Mouse (Mus musculus) cerebellum, adult 9-11 months (tissue): ENCODE measurements around the gene Spred3.
"Not testable (repeated sequence)": the region's sequence is repeated elsewhere in the genome, so short reads cannot be mapped to it uniquely, and the experiment has no call there.

Experiments
- DNase-seq: peaks from one replicate; pipeline ENCODE4 v3.0.0; 2022

Spred3 gene

GRCm38 (mm10) chr7:29170066-29170754, at the start of gene Spred3, which contains the start of gene Ggn:
Gene Spred3, minus strand, starts transcription at chr7:29170411.
Gene Ggn, plus strand, starts transcription at chr7:29170210.
- peak; percentile 81 for DNase-seq

DNA sequence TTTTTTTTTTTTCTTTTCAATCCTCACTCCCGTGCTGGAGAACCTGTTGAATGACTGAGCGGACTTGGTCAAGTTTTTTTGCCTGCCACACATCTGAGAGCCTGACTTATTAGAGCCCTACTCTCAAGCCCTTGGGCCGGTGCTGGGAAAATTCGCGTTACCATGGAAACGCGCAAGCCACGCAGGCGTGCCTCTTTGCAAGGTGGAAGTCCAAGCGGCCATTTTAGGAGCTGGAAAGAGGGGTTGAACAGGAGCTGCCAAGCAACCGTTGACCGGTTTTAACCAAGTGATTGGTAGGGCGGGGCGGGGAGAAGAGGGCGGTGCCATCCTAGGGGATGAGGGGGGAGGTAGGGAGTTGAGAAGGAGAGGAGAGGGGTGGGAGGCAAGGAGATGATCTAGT, 44.6 kb upstream of the Spred3 start:
- no peak for DNase-seq

DNA sequence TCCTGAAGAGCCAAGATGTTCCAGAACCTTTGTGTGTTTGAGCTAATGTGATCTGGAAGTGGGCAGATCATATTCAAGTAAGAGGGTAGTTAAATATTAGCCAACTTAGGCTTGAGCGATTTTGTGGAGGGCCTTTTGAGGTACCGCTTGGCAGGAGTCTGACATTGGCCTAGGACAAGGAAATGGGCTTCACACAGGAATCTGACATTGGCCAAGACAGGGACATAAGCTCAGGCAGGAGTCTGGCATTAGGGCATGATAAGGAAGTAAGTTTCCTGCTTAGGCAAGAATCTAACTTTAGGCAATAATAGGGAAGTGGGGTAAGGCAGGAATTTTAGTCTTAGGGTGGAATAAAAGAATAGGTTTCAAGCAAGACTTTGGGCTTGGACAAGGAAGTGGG, 44.0 kb upstream of the Spred3 start:
- DNase-seq: no peak

GRCm38 (mm10) chr7:29213675-29214082, 43.5 kb upstream of the Spred3 start, which contains the start of gene Catsperg1:
Gene Catsperg1, minus strand, starts transcription at chr7:29214035.
- peak; percentile 53 for DNase-seq

DNA sequence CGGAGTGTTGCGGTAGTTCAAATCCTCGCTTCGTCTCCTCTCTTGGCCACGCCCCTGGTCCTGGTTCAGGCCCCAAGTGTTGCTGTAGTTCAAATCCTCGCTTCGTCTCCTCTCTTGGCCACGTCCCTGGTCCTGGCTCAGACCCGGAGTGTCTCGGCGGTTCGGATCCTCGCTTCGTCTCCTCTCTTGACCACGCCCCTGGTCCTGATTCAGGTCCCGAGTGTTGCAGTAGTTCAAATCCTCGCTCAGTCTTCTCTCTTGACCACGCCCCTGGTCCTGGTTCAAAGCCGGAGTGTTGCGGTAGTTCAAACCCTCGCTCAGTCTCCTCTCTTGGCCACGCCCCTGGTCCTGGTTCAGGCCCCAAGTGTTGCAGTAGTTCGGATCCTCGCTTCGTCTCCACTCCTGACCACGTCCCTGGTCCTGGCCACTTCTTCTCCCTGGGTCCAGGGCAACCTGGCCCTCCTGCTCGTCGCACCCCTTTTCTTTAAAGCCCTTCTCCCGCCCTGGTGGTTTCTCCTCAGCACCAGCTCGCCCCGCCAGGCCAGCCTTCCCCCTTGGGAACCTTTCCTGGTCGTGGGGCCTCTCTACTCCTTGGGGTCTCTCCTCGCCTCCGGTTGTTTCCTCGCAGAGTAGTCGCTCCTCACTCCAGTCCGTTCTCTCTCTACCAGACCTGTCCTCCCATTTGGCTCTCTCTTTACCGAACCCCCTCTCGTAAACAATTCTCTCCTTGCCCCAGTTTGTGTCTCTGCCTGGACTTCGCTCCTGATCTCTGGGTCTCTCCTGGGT, 42.8 kb upstream of the Spred3 start:
- not testable (repeated sequence) for DNase-seq

DNA sequence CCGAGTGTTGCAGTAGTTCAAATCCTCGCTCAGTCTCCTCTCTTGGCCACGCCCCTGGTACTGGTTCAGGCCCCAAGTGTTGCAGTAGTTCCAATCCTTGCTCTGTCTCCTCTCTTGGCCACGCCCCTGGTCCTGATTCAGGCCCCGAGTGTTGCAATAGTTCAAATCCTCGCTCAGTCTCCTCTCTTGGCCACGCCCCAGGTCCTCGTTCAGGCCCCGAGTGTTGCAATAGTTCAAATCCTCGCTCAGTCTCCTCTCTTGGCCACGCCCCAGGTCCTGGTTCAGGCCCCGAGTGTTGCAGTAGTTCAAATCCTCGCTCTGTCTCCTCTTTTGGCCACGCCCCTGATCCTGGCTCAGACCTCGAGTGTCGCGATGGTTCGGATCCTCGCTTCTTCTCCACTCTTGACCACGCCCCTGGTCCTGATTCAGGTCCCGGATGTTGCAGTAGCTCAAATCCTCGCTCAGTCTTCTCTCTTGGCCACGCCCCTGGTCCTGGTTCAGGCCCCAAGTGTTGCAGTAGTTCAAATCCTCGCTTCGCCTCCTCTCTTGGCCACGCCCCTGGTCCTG, 42.1 kb upstream of the Spred3 start:
- DNase-seq: peak; percentile 29

GRCm38 (mm10) chr7:29211415-29212198, 41.4 kb upstream of the Spred3 start:
- peak; percentile 67 for DNase-seq

- not testable (repeated sequence) for DNase-seq
Observed at GRCm38 (mm10) chr7:29211013-29211412, 40.8 kb upstream of the Spred3 start.

GRCm38 (mm10) chr7:29202577-29202976, 32.4 kb upstream of the Spred3 start:
- no peak for DNase-seq

GRCm38 (mm10) chr7:29194230-29194629, 24.0 kb upstream of the Spred3 start:
- DNase-seq: not testable (repeated sequence)

DNA sequence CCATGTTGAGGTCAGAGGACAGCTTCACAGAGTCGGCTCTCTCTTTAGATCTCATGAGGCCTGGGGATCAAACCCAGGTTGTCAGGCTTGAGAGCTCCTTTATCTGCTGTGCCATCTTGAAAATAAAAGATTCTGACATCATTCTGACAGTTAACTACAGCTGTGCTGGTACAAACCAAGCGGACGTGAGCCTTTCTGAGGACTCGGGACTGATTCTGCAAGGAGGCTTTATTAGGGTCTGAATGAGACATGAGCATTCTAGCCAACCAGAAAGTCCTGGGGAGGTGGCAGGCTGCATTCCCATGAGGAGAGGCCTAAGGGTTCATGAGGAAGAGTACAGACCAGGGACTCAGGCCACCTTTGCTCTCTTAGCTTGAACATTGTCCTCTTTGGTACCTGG, 11.1 kb upstream of the Spred3 start:
- DNase-seq: peak; percentile 41

GRCm38 (mm10) chr7:29180854-29181236, 10.6 kb upstream of the Spred3 start:
- no peak for DNase-seq

- peak; percentile 99 for DNase-seq
Observed at GRCm38 (mm10) chr7:29180077-29180853, 10.1 kb upstream of the Spred3 start, which contains the start of gene Psmd8. Gene Psmd8, minus strand, starts transcription at chr7:29180701.

DNA sequence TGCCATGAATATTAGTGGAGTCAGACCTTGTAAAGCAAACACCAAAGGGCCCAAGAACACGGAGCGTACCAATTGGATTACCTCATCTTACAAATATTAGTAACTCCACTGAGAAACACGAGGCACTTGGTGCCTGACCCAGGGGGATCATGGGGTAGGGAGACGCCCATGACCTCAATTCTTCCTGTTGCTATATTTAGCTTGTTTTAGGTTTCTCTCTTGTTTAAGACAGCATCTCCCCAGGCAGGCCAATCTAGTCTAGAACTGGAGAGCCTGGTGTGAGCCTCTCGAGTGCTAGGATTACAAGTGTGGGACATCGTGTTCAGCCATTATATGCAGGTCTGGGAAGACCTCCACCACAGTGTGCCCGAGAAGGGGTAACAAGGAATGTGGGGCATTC, 9.1 kb upstream of the Spred3 start:
- peak; percentile 32 for DNase-seq

DNA sequence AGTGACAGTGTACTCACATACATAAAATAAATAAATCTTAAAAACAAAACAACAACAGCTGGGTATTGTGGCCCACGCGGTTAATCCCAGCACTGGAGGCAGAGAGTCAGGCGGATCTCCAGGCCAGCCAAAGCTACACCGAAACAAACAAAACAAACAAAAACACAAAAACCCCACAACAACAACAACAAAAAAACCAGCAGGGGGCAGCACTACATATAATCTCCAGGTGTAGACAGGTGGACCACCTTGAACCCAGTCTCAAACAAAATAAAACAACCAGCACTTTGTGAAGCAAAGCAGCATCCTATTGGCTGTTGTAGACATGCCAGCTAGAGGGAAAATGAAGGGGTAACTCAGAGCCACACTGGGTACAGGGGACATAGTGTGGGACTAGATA, 7.9 kb upstream of the Spred3 start:
- DNase-seq: peak; percentile 41

DNA sequence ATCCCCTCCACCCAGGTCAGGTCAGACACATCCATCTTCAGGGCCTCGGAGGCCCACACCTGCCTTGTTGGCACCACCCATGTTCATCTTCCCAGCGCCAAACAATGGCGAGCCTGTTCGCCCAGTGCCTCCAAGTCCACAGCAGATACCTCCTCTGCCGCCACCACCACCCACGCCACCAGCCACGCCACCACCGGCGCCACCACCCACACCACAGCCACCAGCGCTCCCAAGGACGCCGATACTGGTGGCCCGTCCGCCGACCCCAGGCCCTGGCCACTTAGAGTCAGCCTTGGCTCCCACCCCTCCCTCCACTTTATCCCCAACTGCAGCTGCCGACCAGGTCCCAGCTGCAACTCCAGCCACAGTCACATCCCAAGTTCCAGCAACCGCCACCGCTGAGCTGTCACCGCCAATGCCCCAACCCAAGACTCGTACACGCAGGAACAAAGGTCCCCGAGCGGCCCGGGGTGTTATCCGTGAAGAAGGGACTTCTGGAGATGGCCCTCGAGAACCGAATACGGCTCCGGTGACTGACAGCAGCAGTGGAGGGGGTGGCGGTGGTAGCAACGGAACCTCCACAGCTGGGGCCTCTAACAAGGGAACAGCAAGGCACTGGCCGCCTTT, 2.3 kb upstream of the Spred3 start:
- DNase-seq: peak; percentile 26

GRCm38 (mm10) chr7:29171562-29172097, 1.4 kb upstream of the Spred3 start:
- DNase-seq: no peak

GRCm38 (mm10) chr7:29170755-29171561, 747 bp upstream of the Spred3 start:
- peak; percentile 53 for DNase-seq

DNA sequence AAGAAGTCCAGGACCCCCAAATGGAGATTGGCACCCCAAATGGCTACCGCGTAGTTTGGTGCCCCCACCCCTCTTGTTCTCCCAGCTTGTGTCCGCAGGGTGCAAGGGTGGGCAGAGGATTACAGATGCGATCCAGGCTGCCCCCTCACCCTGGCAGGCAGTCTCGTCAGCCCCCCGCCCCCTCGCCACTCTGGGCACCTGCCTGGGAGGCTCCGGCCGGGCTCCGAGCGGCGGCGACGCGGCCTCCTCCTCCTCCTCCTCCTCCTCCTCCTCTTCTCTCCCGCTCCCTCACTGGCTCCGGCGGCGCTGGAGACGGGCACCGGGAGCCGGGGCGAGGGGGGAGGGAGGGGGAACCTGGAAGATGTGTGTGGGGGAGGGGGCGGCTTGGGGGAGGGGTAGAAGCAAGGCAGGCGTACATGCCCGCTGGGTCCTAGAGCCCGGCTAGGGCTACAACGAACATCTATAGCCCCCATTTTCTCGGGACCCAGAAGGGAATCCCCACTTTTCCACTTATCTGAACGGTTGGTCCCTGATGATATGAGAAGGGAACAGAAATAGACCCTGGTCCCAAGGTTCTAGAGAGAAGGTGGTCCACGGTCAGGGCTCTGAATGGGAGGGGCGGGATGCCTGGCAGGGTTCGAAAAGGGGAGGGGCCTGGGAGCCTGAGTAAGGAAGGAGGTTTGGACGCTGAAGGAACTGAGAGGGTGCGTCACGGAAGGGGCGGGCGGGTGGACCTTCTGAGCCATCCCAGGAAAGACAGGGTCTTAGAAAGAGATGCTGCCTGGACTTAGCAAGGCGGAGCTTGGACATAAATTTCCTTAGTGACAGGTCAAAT, 763 bp downstream of the Spred3 start:
- peak; percentile 87 for DNase-seq
